Mouse (Mus musculus): Measurements from ENCODE around the gene Slc17a7. TPM values are rescaled to one million over a fixed set of nuclear protein-coding genes. Genes with fewer than 3 reads are reported as not detected.
"Not testable (repeated sequence)": the region's sequence is repeated elsewhere in the genome, so short reads cannot be mapped to it uniquely, and the experiment has no call there.

The Slc17a7 gene
- polyA plus RNA-seq, 1 experiment from 2014 or later, result 7.8 TPM

GRCm38 (mm10) chr7:45123186-45123570, 40.6 kb upstream of the Slc17a7 start:
- Histone ChIP-seq H3K9ac (ENCODE audit: low read length) (peak overlapping the region; percentile 99), H3K36me3 (ENCODE audit: control insufficient read depth, insufficient read depth, low read length) (peaks cover 78% of the 10 kb centered on the region), H3K4me3 (ENCODE audit: control insufficient read depth in 1 of 2, insufficient read depth in 1 of 2, low read depth in 1 of 2, low read length in 2 of 2) (peak overlapping the region; percentile 81 to 89), H3K9me3 (ENCODE audit: control insufficient read depth, low read length) (no peaks in the 10 kb centered on the region), H3K4me2 (ENCODE audit: low read length) (peak overlapping the region; percentile 71), H3K27ac (replicated peaks in 1 of 2; ENCODE audit: control insufficient read depth in 1 of 2, insufficient read depth in 1 of 2, low read depth in 2 of 2, low read length in 2 of 2) (peak overlapping the region; percentile 81 to 85; a peak in 3 of 4 replicates), H3K4me1 (ENCODE audit: control insufficient read depth in 2 of 2, insufficient read depth in 2 of 2, low read length in 2 of 2) (peaks cover 19 to 33% of the 10 kb centered on the region in 2 experiments), H3K27me3 (ENCODE audit: control insufficient read depth, insufficient read depth, low read length) (no peaks in the 10 kb centered on the region)
- WGBS, result 21% methylated on average over 12 of the region's 12 CpGs
- ATAC-seq (ENCODE audit: insufficient number of reproducible peaks, insufficient read depth, low FRiP score, low read depth), result no peak

DNA sequence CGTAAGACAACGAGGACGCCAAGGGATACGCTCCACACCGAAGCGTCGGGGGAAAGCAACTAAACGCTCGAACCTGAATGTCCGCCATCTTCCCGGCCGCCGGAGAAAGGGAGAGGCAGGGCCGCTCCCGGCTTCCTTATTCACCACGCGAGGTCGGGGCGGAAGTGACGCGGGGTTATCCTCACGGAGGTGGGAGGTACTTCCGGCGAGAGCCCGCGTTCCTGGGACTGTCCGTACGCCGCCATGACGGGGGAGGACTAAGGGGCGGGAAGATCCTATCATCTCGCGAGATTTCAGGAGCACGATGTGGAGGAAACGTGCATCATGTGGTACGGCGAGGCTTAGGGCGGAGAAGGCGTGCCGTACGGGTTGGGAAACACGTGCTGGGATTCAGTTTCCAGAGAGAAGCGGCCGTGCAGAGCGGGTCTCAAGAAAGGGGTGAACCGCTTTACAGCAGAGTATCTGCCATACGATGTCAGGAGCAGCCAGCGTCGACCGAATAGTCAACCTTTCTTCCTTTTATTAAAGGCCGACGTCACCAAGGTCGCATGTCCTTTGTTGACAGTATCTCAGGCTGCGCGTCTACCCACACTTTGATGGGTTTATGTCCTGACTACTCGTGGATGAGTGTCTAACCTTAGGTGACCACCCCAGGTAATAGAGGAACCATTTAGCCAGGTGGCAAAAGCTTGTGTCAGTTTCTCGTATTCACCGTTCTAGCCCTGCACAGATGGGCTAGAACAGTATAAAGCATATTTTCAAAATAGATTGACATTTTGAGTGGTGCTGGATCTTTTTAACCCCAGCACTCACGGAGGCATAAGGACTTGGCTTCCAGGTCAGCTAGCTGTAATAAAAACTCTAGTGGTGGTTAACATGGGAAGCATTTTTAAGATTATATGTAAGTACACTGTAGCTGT, 39.3 kb upstream of the Slc17a7 start, which contains the start of gene Rps11:
Gene Rps11 (minus strand): TSS at position 216 of the 920 bp plus-strand sequence.
- H3K9me3 ChIP-seq (ENCODE audit: control insufficient read depth, low read length), result no peaks in the 10 kb centered on the region
- peak; percentile 81 for ATAC-seq (ENCODE audit: insufficient number of reproducible peaks, insufficient read depth, low FRiP score, low read depth)
- under 1% methylated on average over 59 of the region's 59 CpGs for WGBS
- peak within 1 kb of the TSS; percentile 81 to 89 for H3K4me3 ChIP-seq (ENCODE audit: control insufficient read depth in 1 of 2, insufficient read depth in 1 of 2, low read depth in 1 of 2, low read length in 2 of 2)
- H3K36me3 ChIP-seq (ENCODE audit: control insufficient read depth, insufficient read depth, low read length), result peaks cover 67% of the 10 kb centered on the region
- H3K4me2 ChIP-seq (ENCODE audit: low read length), result peak within 1 kb of the TSS; percentile 71
- H3K27me3 ChIP-seq (ENCODE audit: control insufficient read depth, insufficient read depth, low read length), result no peaks in the 10 kb centered on the region
- H3K4me1 ChIP-seq (ENCODE audit: control insufficient read depth in 2 of 2, insufficient read depth in 2 of 2, low read length in 2 of 2), result peaks cover 20 to 36% of the 10 kb centered on the region in 2 experiments
- peak within 1 kb of the TSS; percentile 85 to 90 for H3K27ac ChIP-seq (replicated peaks in 1 of 2; ENCODE audit: control insufficient read depth in 1 of 2, insufficient read depth in 1 of 2, low read depth in 2 of 2, low read length in 2 of 2)
- peak within 1 kb of the TSS; percentile 99 for H3K9ac ChIP-seq (ENCODE audit: low read length)

DNA sequence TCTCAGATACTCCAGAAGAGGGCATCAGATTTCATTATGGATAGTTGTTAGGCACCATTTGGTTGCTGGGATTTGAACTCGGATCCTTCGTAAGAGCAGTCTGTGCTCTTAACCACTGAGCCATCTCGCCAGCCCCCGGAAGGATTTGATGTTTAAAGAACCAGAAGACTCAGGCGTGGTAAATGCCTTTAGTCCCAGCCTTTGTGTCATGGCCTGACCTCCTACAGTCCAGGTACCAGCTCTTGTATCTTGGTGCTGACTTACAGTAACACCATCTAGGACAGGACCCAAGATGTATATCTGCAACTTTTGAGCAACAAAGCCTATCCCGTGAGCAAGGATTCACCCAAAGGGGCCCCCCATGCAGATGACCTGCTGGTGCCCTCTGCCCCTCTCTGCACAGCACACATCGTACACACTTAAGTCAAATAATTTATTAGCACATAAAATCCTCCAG, 38.6 kb upstream of the Slc17a7 start:
- peak overlapping the region; percentile 47 for H3K4me2 ChIP-seq (ENCODE audit: low read length)
- H3K9me3 ChIP-seq (ENCODE audit: control insufficient read depth, low read length), result no peaks in the 10 kb centered on the region
- H3K27me3 ChIP-seq (ENCODE audit: control insufficient read depth, insufficient read depth, low read length), result no peaks in the 10 kb centered on the region
- 29% methylated on average over 7 of the region's 7 CpGs for WGBS
- no peak overlapping the region for H3K4me3 ChIP-seq (ENCODE audit: control insufficient read depth in 1 of 2, insufficient read depth in 1 of 2, low read depth in 1 of 2, low read length in 2 of 2)
- no peak overlapping the region for H3K9ac ChIP-seq (ENCODE audit: low read length)
- H3K4me1 ChIP-seq (ENCODE audit: control insufficient read depth in 2 of 2, insufficient read depth in 2 of 2, low read length in 2 of 2), result peaks cover 24 to 40% of the 10 kb centered on the region in 2 experiments
- ATAC-seq (ENCODE audit: insufficient number of reproducible peaks, insufficient read depth, low FRiP score, low read depth), result no peak
- peak overlapping the region; percentile 5 to 77; a peak in 1 of 4 replicates for H3K27ac ChIP-seq (replicated peaks in 1 of 2; ENCODE audit: control insufficient read depth in 1 of 2, insufficient read depth in 1 of 2, low read depth in 2 of 2, low read length in 2 of 2)
- H3K36me3 ChIP-seq (ENCODE audit: control insufficient read depth, insufficient read depth, low read length), result peaks cover 60% of the 10 kb centered on the region

GRCm38 (mm10) chr7:45125649-45126048, 38.1 kb upstream of the Slc17a7 start:
- H3K9me3 ChIP-seq (ENCODE audit: control insufficient read depth, low read length); H3K4me3 ChIP-seq (ENCODE audit: control insufficient read depth in 1 of 2, insufficient read depth in 1 of 2, low read depth in 1 of 2, low read length in 2 of 2); H3K27me3 ChIP-seq (ENCODE audit: control insufficient read depth, insufficient read depth, low read length); H3K9ac ChIP-seq (ENCODE audit: low read length); H3K4me2 ChIP-seq (ENCODE audit: low read length); ATAC-seq (ENCODE audit: insufficient number of reproducible peaks, insufficient read depth, low FRiP score, low read depth): not testable (repeated sequence)
- 70% methylated on average over 5 of the region's 5 CpGs for WGBS
- H3K36me3 ChIP-seq (ENCODE audit: control insufficient read depth, insufficient read depth, low read length), result peaks cover 56% of the 10 kb centered on the region
- H3K27ac ChIP-seq (replicated peaks in 1 of 2; ENCODE audit: control insufficient read depth in 1 of 2, insufficient read depth in 1 of 2, low read depth in 2 of 2, low read length in 2 of 2), result peak overlapping the region in 1 of 2 experiments; percentile 77; a peak in 1 of 4 replicates
- H3K4me1 ChIP-seq (ENCODE audit: control insufficient read depth in 2 of 2, insufficient read depth in 2 of 2, low read length in 2 of 2), result peaks cover 24 to 40% of the 10 kb centered on the region in 2 experiments

GRCm38 (mm10) chr7:45126147-45126843, 37.5 kb upstream of the Slc17a7 start:
- H3K27me3 ChIP-seq (ENCODE audit: control insufficient read depth, insufficient read depth, low read length), result no peaks in the 10 kb centered on the region
- peak overlapping the region; percentile 65 to 93 for H3K4me3 ChIP-seq (ENCODE audit: control insufficient read depth in 1 of 2, insufficient read depth in 1 of 2, low read depth in 1 of 2, low read length in 2 of 2)
- no peak for ATAC-seq (ENCODE audit: insufficient number of reproducible peaks, insufficient read depth, low FRiP score, low read depth)
- peak overlapping the region; percentile 99 for H3K9ac ChIP-seq (ENCODE audit: low read length)
- peak overlapping the region; percentile 84 to 91; a peak in 3 of 4 replicates for H3K27ac ChIP-seq (replicated peaks in 1 of 2; ENCODE audit: control insufficient read depth in 1 of 2, insufficient read depth in 1 of 2, low read depth in 2 of 2, low read length in 2 of 2)
- peaks cover 24 to 40% of the 10 kb centered on the region in 2 experiments for H3K4me1 ChIP-seq (ENCODE audit: control insufficient read depth in 2 of 2, insufficient read depth in 2 of 2, low read length in 2 of 2)
- H3K9me3 ChIP-seq (ENCODE audit: control insufficient read depth, low read length), result no peaks in the 10 kb centered on the region
- peaks cover 49% of the 10 kb centered on the region for H3K36me3 ChIP-seq (ENCODE audit: control insufficient read depth, insufficient read depth, low read length)
- H3K4me2 ChIP-seq (ENCODE audit: low read length), result peak overlapping the region; percentile 92
- WGBS, result 74% methylated on average over 17 of the region's 17 CpGs

GRCm38 (mm10) chr7:45126844-45127699, 36.7 kb upstream of the Slc17a7 start:
- Histone ChIP-seq H3K4me2 (ENCODE audit: low read length) (peak overlapping the region; percentile 92), H3K4me3 (ENCODE audit: control insufficient read depth in 1 of 2, insufficient read depth in 1 of 2, low read depth in 1 of 2, low read length in 2 of 2) (peak overlapping the region; percentile 65 to 93), H3K27me3 (ENCODE audit: control insufficient read depth, insufficient read depth, low read length) (no peaks in the 10 kb centered on the region), H3K9ac (ENCODE audit: low read length) (peak overlapping the region; percentile 99), H3K4me1 (ENCODE audit: control insufficient read depth in 2 of 2, insufficient read depth in 2 of 2, low read length in 2 of 2) (peaks cover 24 to 37% of the 10 kb centered on the region in 2 experiments), H3K27ac (replicated peaks in 1 of 2; ENCODE audit: control insufficient read depth in 1 of 2, insufficient read depth in 1 of 2, low read depth in 2 of 2, low read length in 2 of 2) (peak overlapping the region; percentile 84 to 91), H3K36me3 (ENCODE audit: control insufficient read depth, insufficient read depth, low read length) (peaks cover 42% of the 10 kb centered on the region), H3K9me3 (ENCODE audit: control insufficient read depth, low read length) (no peaks in the 10 kb centered on the region)
- no peak for ATAC-seq (ENCODE audit: insufficient number of reproducible peaks, insufficient read depth, low FRiP score, low read depth)
- WGBS, result 23% methylated on average over 21 of the region's 21 CpGs

Measured in heart, embryonic 14.5 days (tissue).